Mouse (Mus musculus) myocyte (in vitro differentiated cells): Measurements from ENCODE around the gene Hmx2.

ENCODE experiments used
- CEBPB ChIP-seq: IDR thresholded peaks from 2 replicates; pipeline ENCODE4 v1.6.1; 2011; ENCODE audit warnings: mild to moderate bottlenecking, moderate library complexity; ENCODE audit not compliant: poor library complexity, insufficient read depth, severe bottlenecking
- E2F4 ChIP-seq: IDR thresholded peaks from one replicate; pipeline ENCODE4 v1.6.1; 2011; ENCODE audit warnings: mild to moderate bottlenecking, control low read depth, moderate library complexity; ENCODE audit not compliant: insufficient read depth
- MAX ChIP-seq: IDR thresholded peaks from one replicate; pipeline ENCODE4 v1.6.1; 2011; ENCODE audit warnings: low read depth, mild to moderate bottlenecking, control low read depth
- MYOD1 ChIP-seq, 3 experiments: IDR thresholded peaks; one replicate each; pipeline ENCODE4 v1.6.1; 2011; ENCODE audit warnings: control low read depth in 2 of 3, low read depth in 2 of 3, mild to moderate bottlenecking in 2 of 3, moderate library complexity in 1 of 3; ENCODE audit not compliant: insufficient read length in 2 of 3, control insufficient read depth in 1 of 3
- MYOG ChIP-seq, 3 experiments: IDR thresholded peaks; one replicate each; pipeline ENCODE4 v1.6.1; 2011; ENCODE audit warnings: control low read depth in 2 of 3, low read depth in 2 of 3, mild to moderate bottlenecking in 2 of 3; ENCODE audit not compliant: insufficient read length in 2 of 3, control insufficient read depth in 1 of 3, insufficient read depth in 1 of 3
- POLR2A ChIP-seq: IDR thresholded peaks from one replicate; pipeline ENCODE4 v1.6.1; 2011; ENCODE audit warnings: low read depth, mild to moderate bottlenecking, control low read depth, moderate library complexity; ENCODE audit not compliant: insufficient read length
- POLR2AphosphoS2 ChIP-seq: IDR thresholded peaks from one replicate; pipeline ENCODE4 v1.6.1; 2011; ENCODE audit warnings: low read depth, control low read depth; ENCODE audit not compliant: insufficient read length
- REST ChIP-seq: IDR thresholded peaks from one replicate; pipeline ENCODE4 v1.6.1; 2011; ENCODE audit warnings: mild to moderate bottlenecking, control low read depth, moderate library complexity; ENCODE audit not compliant: insufficient read depth, insufficient read length
- SRF ChIP-seq: IDR thresholded peaks from one replicate; pipeline ENCODE4 v1.6.1; 2011; ENCODE audit warnings: low read depth; ENCODE audit not compliant: control insufficient read depth, insufficient read length
- TCF12 ChIP-seq: IDR thresholded peaks from one replicate; pipeline ENCODE4 v1.6.1; 2011; ENCODE audit warnings: mild to moderate bottlenecking, control low read depth; ENCODE audit not compliant: poor library complexity, insufficient read depth, severe bottlenecking
- TCF3 ChIP-seq: IDR thresholded peaks from one replicate; pipeline ENCODE4 v1.6.1; 2011; ENCODE audit warnings: low read depth, control low read depth; ENCODE audit not compliant: insufficient read length
- USF1 ChIP-seq: IDR thresholded peaks from one replicate; pipeline ENCODE4 v1.6.1; 2011; ENCODE audit warnings: low read depth, mild to moderate bottlenecking, control low read depth, moderate library complexity

DNA sequence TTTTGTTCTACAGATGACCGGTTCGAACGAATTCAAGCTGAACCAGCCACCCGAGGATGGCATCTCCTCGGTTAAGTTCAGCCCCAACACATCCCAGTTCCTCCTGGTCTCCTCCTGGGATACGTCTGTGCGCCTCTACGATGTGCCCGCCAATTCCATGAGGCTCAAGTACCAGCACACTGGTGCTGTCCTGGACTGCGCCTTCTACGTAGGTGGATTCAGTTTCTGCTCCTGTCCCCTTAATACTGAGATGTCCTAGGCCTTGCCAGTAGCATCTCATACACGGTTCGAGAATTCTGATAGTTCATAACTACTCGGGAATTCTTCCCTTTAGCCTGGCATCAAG lies 12.1 kb downstream of the Hmx2 start:
- TF ChIP-seq E2F4 (no peak), POLR2AphosphoS2 (no peak), MAX (no peak), POLR2A (no peak), SRF (no peak), TCF12 (no peak), TCF3 (no peak), USF1 (no peak), REST (no peak), MYOD1 (IDR thresholded peaks at IDR 0.05; ENCODE audit: control insufficient read depth in 1 of 3, insufficient read length in 2 of 3, low read depth in 2 of 3) (no peak), MYOG (IDR thresholded peaks at IDR 0.05; ENCODE audit: control insufficient read depth in 1 of 3, insufficient read depth in 1 of 3, insufficient read length in 2 of 3, low read depth in 2 of 3) (no peak), CEBPB (no peak)
